Mouse (Mus musculus): ENCODE results near the gene Togaram2. TPM values are rescaled to one million over a fixed set of nuclear protein-coding genes. Genes with fewer than 3 reads are reported as not detected.

The Togaram2 gene
- polyA plus RNA-seq, 1 experiment from 2014 or later, result 0.75 TPM

DNA sequence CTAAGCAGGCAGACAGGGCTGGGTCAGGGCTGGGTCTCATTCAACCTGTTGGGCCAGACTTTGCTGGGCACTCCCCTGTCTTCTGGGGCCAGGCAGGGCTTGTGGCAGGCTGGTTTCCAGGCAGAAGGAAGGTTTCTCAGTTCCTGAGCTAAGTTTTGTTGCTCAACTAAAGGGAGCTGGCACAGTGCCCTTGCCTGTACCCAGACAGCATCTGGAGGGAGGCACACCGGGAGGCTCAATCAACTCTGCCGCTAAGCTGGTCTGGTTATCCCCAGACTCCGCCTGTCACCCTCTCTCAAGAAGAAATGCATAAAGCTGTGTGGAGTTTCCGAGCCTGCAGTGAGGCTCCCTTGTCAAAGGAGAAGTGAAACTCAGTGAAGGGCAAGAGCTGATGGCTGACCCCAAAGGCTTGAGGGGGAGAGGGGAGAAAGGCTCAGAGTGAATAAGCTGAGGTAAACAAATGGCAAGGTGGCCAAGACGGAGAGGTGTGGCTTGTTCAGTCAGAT is 11.1 kb downstream of the Togaram2 start:
- no peaks in the 10 kb centered on the region for H3K27me3 ChIP-seq
- H3K9me3 ChIP-seq, result no peaks in the 10 kb centered on the region
- 52% methylated on average over 5 of the region's 5 CpGs for WGBS
- H3K4me2 ChIP-seq, result no peak overlapping the region
- no peak for ATAC-seq (ENCODE audit: low FRiP score, low read depth)
- no peak overlapping the region for H3K27ac ChIP-seq (replicated peaks)
- H3K36me3 ChIP-seq, result no peaks in the 10 kb centered on the region
- H3K4me1 ChIP-seq (replicated peaks), result no peaks in the 10 kb centered on the region
- no peak overlapping the region for H3K9ac ChIP-seq
- no peak overlapping the region for H3K4me3 ChIP-seq

DNA sequence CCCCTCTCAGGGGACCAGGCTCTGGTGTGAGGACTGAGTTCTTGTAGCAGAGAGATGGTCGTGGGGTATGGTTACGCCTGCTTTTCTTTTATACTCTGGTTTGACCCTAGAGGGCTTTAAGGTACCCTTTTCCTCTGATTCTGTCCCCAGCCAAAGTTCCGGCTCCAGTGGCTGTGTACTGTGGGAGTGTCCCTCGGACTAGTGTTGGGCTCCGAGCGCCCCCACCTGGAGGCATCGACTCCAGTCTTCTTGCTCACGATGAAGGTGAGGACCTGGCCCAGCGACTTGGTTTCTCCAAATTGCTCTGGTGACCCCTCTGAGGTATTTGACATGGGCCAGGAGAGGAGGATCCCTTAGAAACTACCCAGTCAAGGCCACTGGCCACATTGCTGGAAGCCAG is 14.4 kb downstream of the Togaram2 start:
- no peak for ATAC-seq (ENCODE audit: low FRiP score, low read depth)
- no peaks in the 10 kb centered on the region for H3K36me3 ChIP-seq
- peaks cover 7% of the 10 kb centered on the region for H3K4me1 ChIP-seq (replicated peaks)
- no peak overlapping the region for H3K4me3 ChIP-seq
- no peaks in the 10 kb centered on the region for H3K27me3 ChIP-seq
- no peaks in the 10 kb centered on the region for H3K9me3 ChIP-seq
- WGBS, result 69% methylated on average over 9 of the region's 9 CpGs
- no peak overlapping the region for H3K9ac ChIP-seq
- no peak overlapping the region for H3K4me2 ChIP-seq
- no peak overlapping the region for H3K27ac ChIP-seq (replicated peaks)

DNA sequence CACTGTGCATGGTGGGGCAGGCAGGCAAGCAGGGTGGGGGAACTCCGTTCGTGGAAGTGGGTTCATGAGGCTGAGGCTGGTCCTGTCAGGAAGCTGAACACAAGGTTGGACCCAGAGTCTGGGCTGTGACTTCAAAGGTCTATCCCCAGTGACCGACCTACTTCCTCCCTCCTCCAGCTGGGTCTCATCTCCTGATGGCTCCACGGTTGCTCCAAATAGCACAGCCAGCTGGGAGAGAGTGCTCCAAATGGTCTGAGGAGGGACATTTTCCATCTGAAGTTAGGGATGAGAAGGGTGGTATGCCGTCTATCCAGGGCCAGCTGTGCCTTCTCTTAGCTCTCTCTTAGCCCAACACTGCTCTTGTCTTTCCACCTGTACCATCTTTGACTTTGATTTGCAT is 16.8 kb downstream of the Togaram2 start:
- peaks cover 13% of the 10 kb centered on the region for H3K4me1 ChIP-seq (replicated peaks)
- no peak overlapping the region for H3K27ac ChIP-seq (replicated peaks)
- no peak overlapping the region for H3K4me3 ChIP-seq
- WGBS, result 85% methylated on average over 5 of the region's 5 CpGs
- no peak overlapping the region for H3K4me2 ChIP-seq
- no peak for ATAC-seq (ENCODE audit: low FRiP score, low read depth)
- no peaks in the 10 kb centered on the region for H3K36me3 ChIP-seq
- no peaks in the 10 kb centered on the region for H3K27me3 ChIP-seq
- no peak overlapping the region for H3K9ac ChIP-seq
- no peaks in the 10 kb centered on the region for H3K9me3 ChIP-seq

DNA sequence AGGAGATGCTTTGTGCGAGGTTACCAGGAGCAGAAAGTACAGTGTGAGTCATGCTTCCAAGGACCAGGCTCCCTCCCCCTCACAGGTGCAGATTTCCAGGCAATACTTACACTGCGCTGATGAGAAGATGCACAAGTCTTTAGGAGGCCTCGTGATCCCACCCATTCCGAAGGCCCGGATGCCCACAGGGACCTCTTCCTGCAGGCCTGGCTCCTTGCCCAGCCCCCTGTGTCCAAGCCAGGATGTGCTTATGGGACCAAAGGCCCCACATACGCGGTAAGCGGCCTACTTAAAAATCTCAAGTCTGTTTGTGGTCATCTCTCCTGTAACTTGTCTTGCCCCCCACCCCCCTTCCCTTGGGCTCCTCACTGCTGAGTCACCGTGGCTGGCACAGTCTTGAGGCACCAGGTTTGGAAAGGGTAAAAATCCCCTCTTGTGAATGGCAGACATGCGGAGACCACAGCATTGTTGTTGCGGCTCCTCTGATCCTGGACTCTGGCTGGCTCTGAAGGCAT is 18.4 kb downstream of the Togaram2 start:
- WGBS, result 59% methylated on average over 11 of the region's 11 CpGs
- H3K27me3 ChIP-seq, result no peaks in the 10 kb centered on the region
- ATAC-seq (ENCODE audit: low FRiP score, low read depth), result no peak
- no peak overlapping the region for H3K4me2 ChIP-seq
- H3K9me3 ChIP-seq, result no peaks in the 10 kb centered on the region
- peaks cover 17% of the 10 kb centered on the region for H3K4me1 ChIP-seq (replicated peaks)
- H3K27ac ChIP-seq (replicated peaks), result no peak overlapping the region
- H3K4me3 ChIP-seq, result no peak overlapping the region
- H3K9ac ChIP-seq, result no peak overlapping the region
- H3K36me3 ChIP-seq, result no peaks in the 10 kb centered on the region

DNA sequence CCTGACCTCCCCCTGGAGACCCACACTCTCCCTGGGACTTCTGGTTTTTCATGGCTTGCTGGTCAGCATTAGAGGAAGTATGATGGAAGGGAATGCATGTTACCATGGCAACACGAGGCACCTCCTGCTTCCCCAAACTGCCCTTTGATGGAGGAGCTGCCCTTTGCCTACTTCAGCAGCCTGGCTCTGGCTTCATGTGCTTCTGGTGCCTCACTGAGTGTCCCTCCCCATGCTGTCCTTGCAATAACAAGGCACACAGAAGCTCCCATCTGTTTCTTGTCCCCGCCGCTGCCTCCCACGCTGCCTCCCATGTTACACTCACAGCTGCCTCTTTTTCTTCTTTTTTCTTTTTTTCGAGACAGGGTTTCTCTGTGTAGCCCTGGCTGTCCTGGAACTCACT is 20.3 kb downstream of the Togaram2 start:
- Histone ChIP-seq H3K4me3 (no peak overlapping the region), H3K4me2 (no peak overlapping the region), H3K9ac (no peak overlapping the region), H3K9me3 (no peaks in the 10 kb centered on the region), H3K4me1 (replicated peaks) (peaks cover 17% of the 10 kb centered on the region), H3K27ac (replicated peaks) (no peak overlapping the region), H3K36me3 (no peaks in the 10 kb centered on the region), H3K27me3 (no peaks in the 10 kb centered on the region)
- 27% methylated on average over 5 of the region's 5 CpGs for WGBS
- no peak for ATAC-seq (ENCODE audit: low FRiP score, low read depth)

GRCm38 (mm10) chr17:71693780-71694179 is 20.7 kb downstream of the Togaram2 start:
- Histone ChIP-seq H3K4me1 (replicated peaks) (peaks cover 17% of the 10 kb centered on the region), H3K4me3 (no peak overlapping the region), H3K27me3 (no peaks in the 10 kb centered on the region), H3K36me3 (no peaks in the 10 kb centered on the region), H3K27ac (replicated peaks) (no peak overlapping the region), H3K9ac (no peak overlapping the region), H3K9me3 (no peaks in the 10 kb centered on the region), H3K4me2 (no peak overlapping the region)
- whole genome bisulfite sequencing, result 59% methylated on average over 8 of the region's 8 CpGs
- ATAC-seq (ENCODE audit: low FRiP score, low read depth), result no peak

DNA sequence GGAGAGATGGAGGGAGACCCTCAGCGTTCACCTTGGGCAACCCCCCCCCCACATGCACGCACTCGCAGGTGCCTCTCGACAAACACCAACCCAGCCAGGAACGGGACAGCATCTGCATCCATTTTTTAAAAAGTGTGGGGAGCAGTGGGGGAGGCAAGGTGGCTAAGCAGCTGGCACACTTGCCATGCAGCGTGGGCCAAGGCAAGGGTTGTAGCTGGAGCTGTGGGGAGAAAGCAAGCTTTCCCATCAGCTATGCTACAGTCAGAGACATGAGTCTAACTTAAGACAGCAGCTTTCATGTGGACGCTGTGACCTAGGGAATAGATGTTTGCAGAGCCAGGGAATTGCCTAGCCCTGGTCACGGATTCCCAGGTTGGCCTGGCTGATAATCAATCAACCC is 22.1 kb downstream of the Togaram2 start:
- Histone ChIP-seq H3K9me3 (no peaks in the 10 kb centered on the region), H3K4me3 (no peak overlapping the region), H3K27me3 (no peaks in the 10 kb centered on the region), H3K4me2 (no peak overlapping the region), H3K4me1 (replicated peaks) (peaks cover 17% of the 10 kb centered on the region), H3K9ac (no peak overlapping the region), H3K27ac (replicated peaks) (no peak overlapping the region), H3K36me3 (no peaks in the 10 kb centered on the region)
- ATAC-seq (ENCODE audit: low FRiP score, low read depth), result no peak
- 86% methylated on average over 8 of the region's 8 CpGs for WGBS

DNA sequence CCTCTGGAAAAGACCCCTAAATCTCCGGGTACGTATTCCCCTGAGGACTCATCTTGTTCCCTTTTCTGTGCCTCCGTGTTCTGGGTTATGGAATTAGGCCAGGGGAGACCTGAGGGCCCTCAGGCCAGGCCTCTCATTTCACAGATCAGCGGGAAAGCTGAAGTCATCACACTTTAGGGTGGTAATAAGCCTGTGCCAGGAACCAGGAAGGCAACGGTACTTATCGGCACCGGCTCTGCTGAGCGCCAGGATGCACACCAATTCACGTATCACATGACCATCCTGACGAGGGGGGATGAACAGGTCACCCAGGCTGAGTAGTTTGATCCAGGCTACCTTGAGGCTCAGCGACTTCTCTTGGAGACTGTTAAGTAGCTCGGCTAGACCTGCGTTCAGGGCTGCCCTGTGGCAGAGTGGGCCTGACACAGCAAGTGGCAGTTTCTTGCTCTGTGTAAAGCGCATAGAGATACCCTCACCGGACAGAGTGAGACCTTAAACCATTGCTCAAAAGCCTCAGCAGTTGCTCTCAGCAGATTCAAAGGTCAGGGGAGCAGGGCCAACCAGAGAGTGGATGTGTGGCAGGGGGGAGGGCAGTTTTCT is 22.8 kb downstream of the Togaram2 start:
- Histone ChIP-seq H3K9ac (no peak overlapping the region), H3K4me2 (no peak overlapping the region), H3K9me3 (no peaks in the 10 kb centered on the region), H3K4me1 (replicated peaks) (peaks cover 17% of the 10 kb centered on the region), H3K36me3 (no peaks in the 10 kb centered on the region), H3K27ac (replicated peaks) (no peak overlapping the region), H3K27me3 (no peaks in the 10 kb centered on the region), H3K4me3 (no peak overlapping the region)
- no peak for ATAC-seq (ENCODE audit: low FRiP score, low read depth)
- 78% methylated on average over 15 of the region's 15 CpGs for WGBS

DNA sequence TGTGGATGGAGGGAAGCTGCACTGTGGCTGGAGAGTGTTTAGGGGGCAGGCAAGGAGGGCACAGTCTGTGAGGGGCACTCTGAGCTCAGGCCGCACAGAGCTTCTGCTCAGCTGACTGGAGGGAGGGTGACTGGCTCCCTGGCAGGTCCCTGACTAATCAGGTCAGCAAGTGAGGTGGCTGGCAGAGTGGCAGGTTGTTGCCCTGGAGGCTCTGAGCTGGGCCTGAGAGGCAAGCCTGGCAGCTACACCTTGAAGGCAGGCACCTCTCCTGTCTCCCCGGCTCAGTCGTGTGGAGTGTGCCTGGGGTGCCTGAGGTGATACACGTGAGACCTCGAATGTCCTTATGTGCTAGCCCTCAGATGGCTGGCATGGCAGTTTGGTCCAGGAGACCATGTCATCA is 23.3 kb downstream of the Togaram2 start:
- H3K4me3 ChIP-seq, result no peak overlapping the region
- H3K27ac ChIP-seq (replicated peaks), result no peak overlapping the region
- 80% methylated on average over 5 of the region's 5 CpGs for WGBS
- H3K36me3 ChIP-seq, result no peaks in the 10 kb centered on the region
- no peaks in the 10 kb centered on the region for H3K27me3 ChIP-seq
- peaks cover 13% of the 10 kb centered on the region for H3K4me1 ChIP-seq (replicated peaks)
- no peak for ATAC-seq (ENCODE audit: low FRiP score, low read depth)
- H3K9me3 ChIP-seq, result no peaks in the 10 kb centered on the region
- H3K4me2 ChIP-seq, result no peak overlapping the region
- H3K9ac ChIP-seq, result no peak overlapping the region

- Histone ChIP-seq H3K36me3 (no peaks in the 10 kb centered on the region), H3K4me1 (replicated peaks) (peaks cover 8% of the 10 kb centered on the region; the same call in 1 of the 2 replicates), H3K9ac (no peak overlapping the region), H3K4me2 (no peak overlapping the region), H3K9me3 (no peaks in the 10 kb centered on the region), H3K27ac (replicated peaks) (no peak overlapping the region), H3K4me3 (no peak overlapping the region), H3K27me3 (no peaks in the 10 kb centered on the region)
- ATAC-seq (ENCODE audit: low FRiP score, low read depth), result no peak
- 79% methylated on average over 11 of the region's 11 CpGs for WGBS
Observed at GRCm38 (mm10) chr17:71697896-71698618, 25.0 kb downstream of the Togaram2 start.

GRCm38 (mm10) chr17:71698619-71698956 is 25.5 kb downstream of the Togaram2 start:
- Histone ChIP-seq H3K4me2 (no peak overlapping the region), H3K36me3 (no peaks in the 10 kb centered on the region), H3K4me3 (no peak overlapping the region), H3K27ac (replicated peaks) (no peak overlapping the region), H3K9me3 (no peaks in the 10 kb centered on the region), H3K27me3 (no peaks in the 10 kb centered on the region), H3K9ac (no peak overlapping the region), H3K4me1 (replicated peaks) (0 out of 2 replicates have a peak, but pooled peaks cover 4% of the 10 kb centered on the region)
- no peak for ATAC-seq (ENCODE audit: low FRiP score, low read depth)
- WGBS, result 88% methylated on average over 11 of the region's 11 CpGs

- Histone ChIP-seq H3K9ac (no peak overlapping the region), H3K4me1 (replicated peaks) (0 out of 2 replicates have a peak, but pooled peaks cover 5% of the 10 kb centered on the region), H3K9me3 (no peaks in the 10 kb centered on the region), H3K27me3 (no peaks in the 10 kb centered on the region), H3K27ac (replicated peaks) (no peak overlapping the region), H3K4me3 (no peak overlapping the region), H3K4me2 (no peak overlapping the region), H3K36me3 (no peaks in the 10 kb centered on the region)
- 72% methylated on average over 1 of the region's 1 CpGs for WGBS
- ATAC-seq (ENCODE audit: low FRiP score, low read depth), result no peak
Observed at GRCm38 (mm10) chr17:71705113-71705512, 32.1 kb downstream of the Togaram2 start.

All from hindbrain, embryonic 15.5 days (tissue).